Mouse (Mus musculus) c-Kit-positive CD71-positive TER-119-negative erythroid progenitor cells, embryonic 14.5 days (primary cell): Measurements from ENCODE around the gene Cdh23.

ENCODE experiments used
- DNase-seq: peaks from one replicate; pipeline ENCODE4 v3.0.0-alpha.2; 2013; ENCODE audit warnings: low read depth

The Cdh23 gene

DNA sequence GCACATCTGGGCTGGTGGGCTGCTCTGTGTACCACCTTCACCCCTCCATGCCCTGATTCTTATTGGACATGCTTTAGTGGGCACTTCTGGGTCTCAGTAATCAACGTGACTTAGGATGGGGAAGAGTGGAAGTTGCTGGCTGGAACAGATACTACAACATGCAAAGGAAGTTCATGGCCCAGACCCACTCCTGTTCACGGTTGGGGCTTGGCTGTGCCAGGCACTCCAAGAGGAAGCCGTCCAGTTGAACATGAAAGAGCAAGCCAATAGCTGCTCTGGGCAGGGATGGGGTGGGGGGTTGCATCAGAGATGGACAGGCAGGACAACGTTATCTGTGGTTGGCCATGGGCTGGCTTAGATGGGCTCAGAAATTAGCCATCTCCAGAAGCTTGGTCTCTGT lies 328.4 kb downstream of the Cdh23 start:
- no peak for DNase-seq

- DNase-seq, result no peak
Measured at GRCm38 (mm10) chr10:60367145-60367544, 329.1 kb downstream of the Cdh23 start.

DNA sequence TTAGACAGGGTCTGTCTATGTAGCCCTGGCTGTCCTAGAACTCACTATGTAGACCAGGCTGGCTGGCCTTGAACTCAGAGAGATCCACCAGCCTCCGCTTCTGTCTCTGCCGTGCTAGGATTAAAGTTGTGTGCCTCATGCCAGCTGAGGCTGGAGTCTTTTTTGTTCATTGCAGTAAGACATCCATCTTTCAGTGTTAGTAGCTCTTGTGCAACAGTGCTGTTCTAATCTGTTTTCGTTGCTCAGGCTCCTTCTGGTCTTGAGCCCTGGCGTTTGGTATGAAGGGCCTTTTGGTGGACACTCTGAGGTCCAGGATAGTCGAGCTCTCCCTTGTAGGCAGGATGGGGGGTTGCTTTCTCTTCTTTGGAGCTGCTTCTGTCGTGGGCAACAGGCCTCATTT lies 332.9 kb downstream of the Cdh23 start:
- DNase-seq, result no peak

- no peak for DNase-seq
Measured at GRCm38 (mm10) chr10:60362310-60362628, 334.0 kb downstream of the Cdh23 start.

DNA sequence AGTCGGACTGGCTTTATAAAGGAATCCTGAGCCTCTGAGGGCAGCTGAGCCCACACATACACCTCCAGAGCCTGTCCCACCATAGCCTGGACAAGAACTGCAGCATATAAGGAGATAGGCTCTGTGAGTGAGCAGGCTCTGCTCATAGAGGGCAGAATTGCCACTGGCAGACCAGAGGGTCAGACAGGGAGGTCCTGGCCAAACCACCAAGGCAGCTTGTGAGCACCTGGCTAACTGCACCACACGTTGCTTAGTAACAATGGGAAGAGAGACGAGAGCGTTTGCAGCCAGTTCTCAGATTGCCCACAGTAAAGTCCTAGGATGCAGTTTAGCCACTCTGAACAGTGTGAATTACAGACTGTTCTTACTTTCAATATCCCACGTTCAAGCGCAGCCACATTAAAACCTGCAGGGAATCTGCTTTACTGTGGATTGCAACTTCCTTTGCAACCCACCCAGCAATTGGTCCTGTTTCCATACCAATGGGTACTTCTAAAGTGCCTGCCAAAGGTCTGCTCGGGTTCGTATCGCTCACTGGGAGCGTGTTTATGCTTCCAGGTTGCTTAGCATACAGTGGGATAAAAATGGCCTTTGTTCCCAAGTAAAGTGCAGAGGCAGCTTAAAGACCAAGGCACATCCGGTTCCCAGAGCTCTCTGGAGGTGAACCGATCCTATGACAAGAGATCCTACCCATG lies 334.5 kb downstream of the Cdh23 start:
- no peak for DNase-seq

- no peak for DNase-seq
Measured at GRCm38 (mm10) chr10:60358776-60359175, 337.5 kb downstream of the Cdh23 start.

GRCm38 (mm10) chr10:60357901-60358300 lies 338.4 kb downstream of the Cdh23 start:
- no peak for DNase-seq

DNA sequence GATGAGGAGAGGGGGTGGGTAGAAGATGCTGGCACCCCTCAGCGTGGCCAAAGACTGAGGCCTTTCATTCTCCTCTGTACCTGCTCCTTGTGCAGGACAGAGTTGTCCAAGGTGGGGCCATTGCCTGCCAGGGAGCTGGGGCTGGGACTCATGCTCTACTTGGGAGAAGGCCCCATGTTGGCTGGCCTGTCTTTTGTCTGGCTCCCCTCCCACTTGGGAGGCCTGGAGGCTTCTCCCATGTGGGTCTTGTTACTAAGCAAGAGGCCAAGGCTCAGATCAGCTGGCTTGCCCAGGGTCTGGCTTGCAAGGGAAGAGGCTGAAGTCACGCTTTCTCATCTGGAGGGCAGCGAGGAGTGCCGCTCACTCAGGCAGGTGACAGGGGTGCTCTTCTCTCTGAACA lies 338.8 kb downstream of the Cdh23 start:
- DNase-seq, result no peak

- no peak for DNase-seq
Measured at GRCm38 (mm10) chr10:60354881-60355677, 341.2 kb downstream of the Cdh23 start.

- DNase-seq, result no peak
Measured at GRCm38 (mm10) chr10:60354003-60354325, 342.3 kb downstream of the Cdh23 start.

DNA sequence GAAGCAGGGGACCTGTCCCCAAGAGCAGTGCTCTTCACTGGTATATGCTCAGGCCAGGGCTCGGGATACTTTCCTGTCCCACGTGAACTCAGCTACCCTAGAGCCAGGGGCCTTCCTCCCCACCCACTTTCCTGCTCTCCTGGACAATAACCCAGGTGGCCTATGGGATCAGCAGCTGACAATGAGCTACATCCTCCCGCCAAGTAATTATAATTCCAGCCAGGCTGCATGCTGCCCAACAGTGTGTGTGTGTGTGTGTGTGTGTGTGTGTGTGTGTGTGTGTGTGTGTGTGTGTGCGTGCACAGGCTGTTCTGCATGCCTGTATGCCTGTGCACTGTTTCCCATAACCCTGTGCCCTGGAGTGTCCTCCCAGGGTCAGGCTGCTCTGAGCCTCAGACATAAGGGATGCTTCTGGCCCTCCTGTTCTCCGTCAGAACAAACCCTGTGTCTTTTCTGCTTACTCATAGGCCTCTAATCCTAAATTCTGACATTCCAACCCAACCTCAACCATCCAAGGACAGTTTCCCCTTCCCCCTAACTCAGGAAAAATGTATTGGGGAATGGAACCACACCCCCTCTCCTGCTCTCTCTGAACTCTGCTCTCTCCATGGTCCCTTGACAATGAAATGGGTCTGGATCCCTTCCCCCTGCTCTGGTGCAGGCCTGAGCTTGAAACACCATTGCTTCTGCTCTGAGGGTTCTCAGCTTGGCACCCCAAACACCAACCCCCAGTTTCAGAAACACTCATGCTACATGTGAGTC lies 342.9 kb downstream of the Cdh23 start:
- DNase-seq, result no peak

- no peak for DNase-seq
Measured at GRCm38 (mm10) chr10:60351761-60352455, 344.4 kb downstream of the Cdh23 start.

DNA sequence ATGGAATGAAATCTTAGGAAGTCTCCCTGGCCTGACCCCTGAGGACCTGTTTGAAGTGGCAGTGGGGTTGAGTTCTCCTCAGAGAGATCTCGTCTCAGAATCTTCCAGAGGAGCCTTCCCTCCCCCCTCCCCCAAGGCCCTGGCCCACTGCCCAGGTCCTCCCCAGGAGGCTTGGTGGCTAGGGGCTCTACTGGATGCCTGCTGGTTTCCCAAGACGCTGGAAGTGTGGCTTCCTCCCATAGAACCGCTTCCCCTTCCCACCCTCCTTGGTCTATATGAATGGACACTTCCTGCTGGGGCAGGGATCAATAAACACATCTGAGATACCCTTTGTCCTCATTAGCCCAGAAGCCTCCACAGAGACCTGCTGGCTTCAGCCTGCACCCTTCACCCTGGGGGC lies 345.0 kb downstream of the Cdh23 start:
- no peak for DNase-seq

GRCm38 (mm10) chr10:60350805-60351167 lies 345.5 kb downstream of the Cdh23 start:
- peak; percentile 71 for DNase-seq

DNA sequence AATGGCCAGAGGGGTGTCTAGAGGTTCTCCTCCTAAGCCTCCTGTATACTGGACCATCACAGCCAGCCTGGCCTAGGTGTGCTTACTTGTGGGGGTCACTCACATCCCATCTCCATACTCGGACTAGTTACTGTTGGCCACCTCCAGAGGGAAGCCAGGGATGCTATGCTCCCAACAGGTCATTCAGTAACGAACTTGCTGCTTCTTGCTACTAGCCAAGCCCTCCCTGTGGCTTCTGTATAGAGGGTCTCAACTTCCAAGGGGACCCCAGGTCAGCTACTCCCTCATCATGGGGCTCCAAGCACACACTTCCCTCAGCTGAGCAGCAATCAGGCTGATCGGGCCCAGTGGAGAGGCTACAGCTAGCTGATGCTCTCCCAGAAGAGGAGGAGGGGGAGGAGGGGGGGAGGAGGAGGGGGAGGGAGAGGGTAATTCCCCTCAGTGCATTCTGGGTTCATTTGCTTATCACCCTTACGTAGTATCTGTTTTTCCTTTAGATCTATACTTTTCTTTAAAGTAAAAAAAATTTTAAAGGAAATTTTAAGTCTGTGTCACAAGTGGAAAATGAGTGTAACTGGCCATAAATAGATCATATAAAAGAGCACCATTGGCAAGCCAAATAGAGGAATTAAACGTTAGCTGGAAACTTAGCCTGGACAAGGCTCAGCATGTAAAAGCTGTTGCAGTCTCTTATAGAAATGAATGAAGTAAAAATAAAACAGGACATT lies 346.0 kb downstream of the Cdh23 start:
- no peak for DNase-seq

GRCm38 (mm10) chr10:60349644-60350043 lies 346.6 kb downstream of the Cdh23 start:
- DNase-seq, result no peak

- DNase-seq, result no peak
Measured at GRCm38 (mm10) chr10:60349056-60349455, 347.2 kb downstream of the Cdh23 start.

DNA sequence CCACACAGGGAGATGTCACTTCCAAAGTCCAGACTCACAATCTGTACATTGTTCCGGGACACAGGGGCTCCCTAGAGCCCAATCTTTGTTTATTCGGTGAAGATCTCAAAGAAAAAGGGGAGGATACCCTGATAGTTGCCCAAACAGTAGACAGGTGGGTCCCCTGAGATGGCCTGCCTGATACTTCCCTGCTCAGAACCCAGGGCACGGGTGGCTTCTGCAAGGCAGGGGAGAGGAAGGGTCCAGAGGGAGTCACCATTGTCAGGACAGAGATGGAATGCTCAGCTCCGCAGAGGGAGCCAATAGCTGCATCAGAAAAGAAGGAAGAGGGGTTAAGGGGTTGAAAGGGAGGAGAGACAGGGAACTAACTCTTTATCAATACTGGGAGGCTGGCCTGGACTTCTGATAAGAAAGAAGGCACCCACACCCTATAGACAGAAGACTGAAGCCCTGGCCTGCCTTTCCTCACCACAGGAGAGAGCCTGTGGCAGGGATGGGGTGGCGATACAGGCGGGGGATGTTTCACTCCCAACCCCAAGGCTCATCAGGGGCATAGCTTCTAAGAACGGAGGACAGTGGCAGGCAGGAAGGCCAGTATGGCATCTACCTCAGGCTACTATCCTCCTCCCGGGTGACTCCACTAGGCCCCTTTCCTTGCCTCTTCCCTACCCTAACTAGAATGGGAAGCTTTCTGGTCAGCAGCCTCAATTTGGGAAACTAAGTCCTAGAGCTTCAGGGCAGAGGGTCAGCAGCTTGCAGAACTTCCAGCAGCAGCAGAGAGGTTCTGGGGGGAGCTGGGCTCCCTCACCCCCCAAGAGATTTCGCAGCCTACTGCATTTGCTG lies 348.3 kb downstream of the Cdh23 start:
- no peak for DNase-seq

DNA sequence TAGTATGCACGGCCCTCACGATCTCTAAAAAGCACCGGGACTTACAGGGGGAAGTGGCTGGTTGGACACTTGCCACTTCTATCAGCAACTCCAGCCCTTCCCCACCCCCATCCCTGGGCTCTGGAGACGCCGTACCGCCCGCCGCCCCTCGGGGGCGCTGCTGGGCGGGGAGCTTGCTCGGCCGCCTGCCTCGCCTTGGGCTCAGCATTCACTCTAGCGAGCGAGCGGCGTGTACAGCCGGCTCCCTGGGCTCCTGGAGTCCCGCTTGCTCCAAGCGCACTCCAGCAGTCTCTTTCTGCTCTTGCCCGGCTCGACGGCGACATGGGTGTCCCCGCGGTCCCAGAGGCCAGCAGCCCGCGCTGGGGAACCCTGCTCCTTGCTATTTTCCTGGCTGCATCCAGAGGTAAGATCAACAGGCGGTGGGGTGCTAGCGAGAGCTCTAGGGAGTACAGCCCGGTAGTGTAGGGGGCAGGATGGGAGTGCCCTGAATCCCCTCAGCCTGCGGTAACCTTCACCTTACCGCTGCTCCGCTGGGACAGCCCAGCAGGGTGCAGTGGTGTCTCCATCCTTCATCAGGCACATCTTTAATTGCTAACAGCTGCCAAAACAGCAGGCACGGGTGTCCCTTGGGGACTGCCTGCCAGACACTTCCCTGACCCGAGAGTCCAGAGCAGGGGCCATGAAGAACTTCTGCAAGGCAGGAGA lies 349.4 kb downstream of the Cdh23 start, which contains the start of gene Vsir:
Vsir (plus strand) TSS at position 151 of the 705 bp plus-strand sequence.
- DNase-seq, result peak; percentile 65

DNA sequence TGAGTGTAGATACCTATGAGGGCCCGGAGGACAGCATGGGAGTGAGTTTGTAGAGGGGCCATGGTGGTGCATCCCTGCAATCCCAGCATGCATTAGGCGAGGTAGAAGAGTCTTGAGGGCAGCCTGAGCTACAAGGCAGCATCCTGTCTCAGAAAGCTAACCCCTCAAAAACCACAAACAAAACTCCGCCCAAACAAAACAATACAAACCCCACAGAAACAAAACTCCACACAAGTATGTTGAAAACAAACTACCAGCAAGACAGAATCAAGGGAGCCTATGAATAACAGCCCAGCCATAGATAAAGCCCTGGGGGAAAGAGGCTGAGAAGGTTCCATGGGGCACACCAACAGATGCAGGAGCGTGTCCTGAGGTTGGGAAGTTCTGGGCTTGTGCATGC lies 350.2 kb downstream of the Cdh23 start:
- DNase-seq, result no peak
